In genomic region chr7:41633221-41633984, GRCm38 (mm10) we compare ENCODE assay signal across 7 mouse cellular contexts. TPM values are rescaled to one million over a fixed set of nuclear protein-coding genes. Genes with fewer than 3 reads are reported as not detected.
DNase-seq lines count a peak whose midpoint lies in the region; ATAC-seq lines count a peak whose summit lies in the region.

No protein-coding gene starts in this region.

- 0 out of 2 replicates have a peak, but pooled peaks cover 3% of the 10 kb centered on the region for H3K4me1 ChIP-seq in intestine, embryonic 15.5 days (replicated peaks)
- peaks cover 10% of the 10 kb centered on the region; the same call in 1 of the 2 replicates for H3K4me1 ChIP-seq in midbrain, embryonic 10.5 days

- ATAC-seq in intestine, embryonic 15.5 days = peak; percentile 98

- intact Hi-C loops in gastrocnemius, postnatal 36 days (cut with DNase I) = loop anchor here (2.0 to 10.0 kb wide), 2 partner anchors 133 to 239 kb away; partner anchors contain the start of gene AI987944
- intact Hi-C loops in left cerebral cortex, postnatal 25 days (cut with DNase I) = loop anchor here (2.0 to 10.0 kb wide), 3 partner anchors 35 to 239 kb away; partner anchors contain the start of genes 2610021A01Rik, AI987944, AW146154 and Gm20449

- H3K9ac ChIP-seq in intestine, embryonic 15.5 days = peak overlapping the region; percentile 62

- no peaks in the 10 kb centered on the region for H3K27me3 ChIP-seq in intestine, embryonic 15.5 days (replicated peaks)
- no peaks in the 10 kb centered on the region for H3K27me3 ChIP-seq in midbrain, embryonic 10.5 days (ENCODE audit: low read depth, poor library complexity, severe bottlenecking)

- peak; percentile 93 for DNase-seq in adrenal gland, adult 2 months
- peak; percentile 85 for DNase-seq in embryo, embryonic 11.5 days (ENCODE audit: low read depth, low spot score)
- peak; percentile 86 to 91 for DNase-seq in gastrocnemius, postnatal 36 days
- peak; percentile 95 to 98 for DNase-seq in left cerebral cortex, postnatal 25 days (ENCODE audit: low spot score in 2 of 2)
- DNase-seq in midbrain, embryonic 10.5 days (ENCODE audit: low spot score) = peak; percentile 89
- peak; percentile 84 for DNase-seq in right cerebral cortex, postnatal 4 days

- WGBS in intestine, embryonic 15.5 days = under 1% methylated on average over 26 of the region's 26 CpGs
- under 1% methylated on average over 26 of the region's 26 CpGs for WGBS in midbrain, embryonic 10.5 days

- H3K4me2 ChIP-seq in intestine, embryonic 15.5 days (replicated peaks) = peak overlapping the region; percentile 90

- H3K9me3 ChIP-seq in intestine, embryonic 15.5 days = no peaks in the 10 kb centered on the region
- H3K9me3 ChIP-seq in midbrain, embryonic 10.5 days (replicated peaks) = peaks cover 29% of the 10 kb centered on the region

- peak overlapping the region; percentile 65 for H3K4me3 ChIP-seq in intestine, embryonic 15.5 days (replicated peaks)
- H3K4me3 ChIP-seq in midbrain, embryonic 10.5 days = peak overlapping the region; percentile 70

- peak overlapping the region; percentile 97 for H3K27ac ChIP-seq in intestine, embryonic 15.5 days
- H3K27ac ChIP-seq in midbrain, embryonic 10.5 days (replicated peaks) = peak overlapping the region; percentile 93

- peaks cover 7% of the 10 kb centered on the region for H3K36me3 ChIP-seq in intestine, embryonic 15.5 days
- H3K36me3 ChIP-seq in midbrain, embryonic 10.5 days = peaks cover 48% of the 10 kb centered on the region

RNA-seq across cellular contexts. Expression of gene Zfp788, which starts 0.4 kb away (rescaled TPM):
- total RNA-seq in adrenal gland, adult 2 months (2021) = 10 to 100 TPM; 10.1 to 14.8 TPM
- 0.12 and 0.36 TPM in 2 replicates for polyA plus RNA-seq in adrenal gland, adult 2 months (2012; rRNA removed)
- total RNA-seq in gastrocnemius, postnatal 36 days (2021) = 1 to 10 TPM; 7.1 to 9.4 TPM
- polyA plus RNA-seq in intestine, embryonic 15.5 days (2015; fragmentation: Nextera tagmentation; extraction: Ambion mirVana) = 7.5 and 7.6 TPM in 2 replicates
- 10 to 100 TPM; 36.4 to 38.1 TPM for total RNA-seq in left cerebral cortex, postnatal 25 days (2021)
- 12.4 and 15.4 TPM in 2 replicates for polyA plus RNA-seq in midbrain, embryonic 10.5 days (2016; fragmentation: Nextera tagmentation; extraction: Ambion mirVana)

RNA-seq across cellular contexts. Expression of gene 2610021A01Rik, which starts 34.4 kb away (rescaled TPM):
- total RNA-seq in adrenal gland, adult 2 months (2021) = 10 to 100 TPM; 13.4 to 14.4 TPM
- polyA plus RNA-seq in adrenal gland, adult 2 months (2012; rRNA removed) = 0.82 and 1.6 TPM in 2 replicates
- 10 to 100 TPM in 1 of 2 experiments, 1 to 10 TPM in 1; 8.5 to 10.2 TPM for total RNA-seq in gastrocnemius, postnatal 36 days (2021)
- 8.7 and 10.4 TPM in 2 replicates for polyA plus RNA-seq in intestine, embryonic 15.5 days (2015; fragmentation: Nextera tagmentation; extraction: Ambion mirVana)
- total RNA-seq in left cerebral cortex, postnatal 25 days (2021) = 10 to 100 TPM; 32.9 to 33.3 TPM
- polyA plus RNA-seq in midbrain, embryonic 10.5 days (2016; fragmentation: Nextera tagmentation; extraction: Ambion mirVana) = 14.6 and 17.2 TPM in 2 replicates

RNA-seq across cellular contexts. Expression of gene Gm6871, which starts 59.9 kb away (rescaled TPM):
- under 1 TPM; 0.35 to 0.48 TPM for total RNA-seq in adrenal gland, adult 2 months (2021)
- not detected in 2 replicates for polyA plus RNA-seq in adrenal gland, adult 2 months (2012; rRNA removed)
- not detected for total RNA-seq in gastrocnemius, postnatal 36 days (2021)
- not detected in 2 replicates for polyA plus RNA-seq in intestine, embryonic 15.5 days (2015; fragmentation: Nextera tagmentation; extraction: Ambion mirVana)
- total RNA-seq in left cerebral cortex, postnatal 25 days (2021) = not detected
- polyA plus RNA-seq in midbrain, embryonic 10.5 days (2016; fragmentation: Nextera tagmentation; extraction: Ambion mirVana) = not detected in 2 replicates

Comparison
In these comparisons a context has a peak if more than half of its experiments do, and no peak if none do; other contexts are left out.
1. Peak in every context shown above with its lines: DNase-seq, ATAC-seq, H3K4me3 ChIP-seq and H3K27ac ChIP-seq.